Mouse (Mus musculus) cerebellum, postnatal 25 days (tissue): ENCODE measurements around the gene Gm35315.
"Not testable (repeated sequence)": the region's sequence is repeated elsewhere in the genome, so short reads cannot be mapped to it uniquely, and the experiment has no call there.

ENCODE experiments used
- DNase-seq, 2 experiments: peaks; one replicate each; pipeline ENCODE4 v3.0.0; 2021; ENCODE audit warnings: mixed read lengths in 2 of 2

Gene Gm35315

DNA sequence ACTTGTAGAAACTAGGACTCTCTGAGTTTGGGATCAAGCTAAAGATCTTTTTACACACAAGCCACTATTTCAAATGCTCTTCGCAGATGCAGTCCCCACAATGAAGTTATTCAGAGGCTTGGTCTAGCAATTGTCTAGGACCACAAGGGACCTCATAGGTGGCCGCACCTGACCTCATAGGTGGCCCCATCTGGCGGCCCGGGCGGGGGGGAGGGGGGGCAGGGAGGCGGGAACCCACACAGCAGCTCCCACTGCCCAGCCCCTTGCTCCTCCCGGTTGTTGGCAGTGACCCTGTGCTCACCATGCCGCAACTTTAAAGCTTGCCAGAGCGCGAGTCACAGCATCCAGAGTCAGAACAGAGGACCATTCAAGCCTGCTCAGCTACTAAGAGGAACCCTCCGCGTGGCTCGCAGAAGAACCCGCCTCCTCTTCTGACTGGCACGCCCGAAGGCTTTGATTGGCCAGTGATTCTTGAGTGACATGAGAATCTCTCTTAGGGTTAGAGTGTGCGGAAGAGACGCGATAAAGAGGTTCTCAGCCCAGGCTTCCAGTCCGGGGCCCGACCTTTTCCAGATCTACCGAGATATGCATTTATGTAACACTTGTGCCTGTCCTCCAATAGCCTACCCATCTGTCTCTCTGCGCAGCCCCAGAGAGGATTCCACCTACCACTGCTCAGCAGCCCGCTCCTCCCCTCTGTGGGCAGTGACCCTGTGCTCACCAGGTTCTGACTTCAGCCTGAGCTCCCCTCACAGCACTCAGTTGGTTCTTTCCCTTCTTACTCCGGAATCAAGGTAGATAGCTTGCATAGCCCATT lies at the start of gene Gm35315:
TSS of gene Gm35315 (minus strand) at position 391 of the 817 bp plus-strand sequence.
- DNase-seq, result peak; percentile 85 to 88

DNA sequence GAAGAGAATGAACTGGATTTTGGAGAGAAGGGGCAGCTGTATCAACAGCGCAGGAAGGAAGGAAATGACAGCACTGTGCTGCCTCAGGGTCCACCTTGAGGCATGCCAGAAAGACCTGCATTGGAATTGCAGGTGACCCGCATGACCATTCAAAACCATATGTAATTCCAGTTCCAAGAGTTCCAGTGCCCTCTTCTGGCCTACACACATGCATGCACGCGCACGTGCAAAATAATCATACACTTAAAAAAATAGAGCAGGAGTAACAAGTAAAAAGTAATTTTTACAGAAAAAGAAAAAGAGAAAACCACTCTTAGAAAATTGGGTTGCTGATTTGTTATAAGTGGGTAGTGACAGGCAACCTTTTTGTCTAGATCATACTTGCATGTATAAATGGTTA lies 48.8 kb upstream of the Gm35315 start:
- DNase-seq, result peak in 1 of 2 experiments; percentile 17

DNA sequence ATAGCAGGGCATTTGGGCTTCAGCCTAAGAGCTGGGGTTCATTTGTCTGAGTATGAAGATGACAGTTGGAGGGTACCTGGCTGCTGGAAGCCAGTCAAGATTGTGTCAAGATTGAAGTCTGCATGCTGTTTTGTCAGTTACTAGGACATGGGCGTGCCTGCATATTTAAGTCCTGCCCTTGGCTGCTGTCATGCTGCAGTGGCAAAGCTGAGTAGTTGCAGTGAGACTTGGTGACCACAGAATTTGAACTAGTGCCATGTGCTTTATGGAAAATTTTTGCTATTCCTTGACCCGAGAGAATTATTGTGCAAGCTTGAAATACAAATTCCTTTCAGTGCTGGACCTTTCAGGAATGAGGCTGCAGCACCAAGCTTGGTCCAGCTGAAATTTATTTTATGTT lies 48.1 kb upstream of the Gm35315 start:
- no peak for DNase-seq

GRCm38 (mm10) chr5:110140424-110140823 lies 46.2 kb upstream of the Gm35315 start:
- no peak for DNase-seq

DNA sequence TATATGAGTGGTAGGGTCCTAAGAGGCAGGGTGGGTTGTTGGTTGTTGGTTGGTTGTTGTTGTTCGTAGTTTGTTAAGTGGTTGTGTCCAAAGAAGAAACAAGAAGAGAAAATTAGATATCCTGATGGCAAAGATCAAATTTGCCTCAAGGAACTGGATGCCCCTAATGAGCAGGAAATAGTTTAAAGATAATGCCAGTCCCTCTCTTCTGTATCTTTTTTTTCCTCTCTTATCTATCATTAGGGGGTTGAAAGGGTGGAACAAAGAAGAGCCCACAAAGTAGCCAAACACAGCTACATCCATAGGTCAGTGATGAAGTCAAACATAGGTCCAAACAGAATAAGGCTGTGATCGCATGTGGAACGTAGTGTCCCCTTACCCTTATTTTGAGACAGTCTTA lies 45.1 kb upstream of the Gm35315 start:
- DNase-seq, result no peak

GRCm38 (mm10) chr5:110137816-110138215 lies 43.6 kb upstream of the Gm35315 start:
- DNase-seq, result no peak

DNA sequence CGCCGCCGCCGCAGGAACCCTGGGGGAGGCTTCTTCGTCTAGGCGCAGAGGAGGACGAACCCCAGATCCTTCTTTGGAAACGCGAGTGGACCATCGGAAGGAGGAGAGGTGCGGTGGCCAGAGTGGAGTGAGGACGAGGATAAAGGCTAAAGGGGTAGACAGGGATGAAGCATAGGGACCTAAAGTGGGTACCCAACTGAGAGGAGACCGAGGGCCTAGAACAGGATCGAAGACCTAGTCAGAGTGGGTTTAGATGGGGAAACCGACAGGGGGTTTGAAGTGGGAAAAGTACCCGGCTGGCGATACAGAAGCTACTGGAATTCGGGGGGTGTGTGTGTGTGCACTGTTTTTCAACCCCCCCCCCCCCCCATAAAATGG lies 41.9 kb upstream of the Gm35315 start:
- DNase-seq, result no peak

GRCm38 (mm10) chr5:110135293-110136086 lies 41.3 kb upstream of the Gm35315 start, which contains the start of gene Chfr:
Gene Chfr, plus strand, starts transcription at chr5:110135842.
- peak; percentile 100 for DNase-seq

DNA sequence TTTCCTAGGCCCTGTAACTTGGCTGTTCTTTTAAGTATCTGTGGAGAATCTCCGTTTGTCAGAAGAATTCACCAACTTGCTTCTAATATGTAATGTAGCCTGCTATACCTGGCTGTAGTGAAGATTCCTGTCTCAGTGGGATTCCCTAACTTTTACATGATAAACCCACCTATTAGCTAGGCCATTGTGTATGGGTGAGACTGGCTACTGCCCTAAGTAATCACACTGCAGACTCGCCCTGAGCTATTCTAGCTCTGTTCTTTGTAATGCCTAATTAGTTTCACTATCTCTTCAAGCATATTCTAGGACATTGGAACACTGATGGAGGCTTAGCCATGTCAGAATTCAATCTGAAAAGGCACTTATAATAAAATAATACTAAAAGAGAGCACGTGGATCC lies 28.2 kb upstream of the Gm35315 start:
- not testable (repeated sequence) for DNase-seq

GRCm38 (mm10) chr5:110109991-110110441 lies 15.8 kb upstream of the Gm35315 start, which contains the start of gene Zfp605:
Gene Zfp605, plus strand, starts transcription at chr5:110110092.
- DNase-seq, result peak; percentile 96

DNA sequence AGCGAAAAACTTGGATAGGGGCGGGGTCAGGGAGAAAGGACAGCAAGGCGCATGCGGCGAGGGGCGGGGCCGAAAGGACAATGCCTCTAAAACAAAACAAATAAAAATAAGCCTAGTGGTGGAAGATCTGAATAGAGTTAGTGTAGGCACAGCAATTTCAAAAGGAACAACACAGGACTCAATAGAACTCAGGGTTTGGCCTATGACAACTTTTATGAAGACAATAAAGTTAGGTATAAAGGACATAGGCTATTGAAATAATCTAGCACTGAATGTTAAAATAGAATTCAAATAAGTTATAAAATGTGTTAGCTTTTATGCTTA lies 14.0 kb upstream of the Gm35315 start:
- DNase-seq, result no peak

- DNase-seq, result peak; percentile 96 to 97
Measured at GRCm38 (mm10) chr5:110107581-110108304, 13.5 kb upstream of the Gm35315 start, which contains the start of gene Gtpbp6. Gene Gtpbp6, minus strand, starts transcription at chr5:110108197.

- peak in 1 of 2 experiments; percentile 50 for DNase-seq
Measured at GRCm38 (mm10) chr5:110106901-110107564, 12.8 kb upstream of the Gm35315 start.

DNA sequence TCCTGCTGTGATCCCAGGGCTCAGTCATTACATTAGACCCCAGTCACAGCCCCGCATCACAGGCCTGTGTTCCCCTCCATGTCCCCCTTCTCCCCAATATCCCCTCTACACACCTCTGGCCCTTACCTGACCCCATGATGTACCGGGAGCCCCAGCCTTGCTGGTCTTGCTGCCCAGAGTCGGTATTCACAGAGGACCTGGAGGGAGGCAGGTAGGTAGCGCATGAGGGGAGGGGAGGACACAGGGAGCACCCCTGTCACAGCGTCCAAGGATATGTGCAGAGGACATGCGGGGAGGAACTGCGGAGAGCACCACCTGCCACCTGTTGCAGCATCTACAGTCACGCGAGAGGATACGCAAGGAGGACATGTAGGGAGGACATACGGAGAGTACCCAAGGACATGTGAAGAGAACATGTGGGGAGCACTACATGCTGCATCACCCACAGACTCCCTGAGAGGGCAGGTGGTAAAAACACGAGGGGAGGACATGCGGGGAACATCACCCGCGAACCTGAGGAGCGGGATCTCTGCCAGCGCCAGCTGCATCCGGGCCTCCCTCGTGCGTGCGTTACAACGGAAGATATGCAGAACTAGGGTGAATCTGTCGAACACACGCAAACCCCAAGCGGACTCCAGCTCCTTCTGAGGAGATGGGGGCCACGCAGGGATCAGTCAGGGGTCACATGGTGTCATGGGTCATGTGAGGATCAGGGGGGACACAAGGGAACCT lies 12.1 kb upstream of the Gm35315 start:
- DNase-seq, result peak; percentile 13 to 28

GRCm38 (mm10) chr5:110104616-110105380 lies 10.6 kb upstream of the Gm35315 start:
- peak; percentile 6 to 22 for DNase-seq

DNA sequence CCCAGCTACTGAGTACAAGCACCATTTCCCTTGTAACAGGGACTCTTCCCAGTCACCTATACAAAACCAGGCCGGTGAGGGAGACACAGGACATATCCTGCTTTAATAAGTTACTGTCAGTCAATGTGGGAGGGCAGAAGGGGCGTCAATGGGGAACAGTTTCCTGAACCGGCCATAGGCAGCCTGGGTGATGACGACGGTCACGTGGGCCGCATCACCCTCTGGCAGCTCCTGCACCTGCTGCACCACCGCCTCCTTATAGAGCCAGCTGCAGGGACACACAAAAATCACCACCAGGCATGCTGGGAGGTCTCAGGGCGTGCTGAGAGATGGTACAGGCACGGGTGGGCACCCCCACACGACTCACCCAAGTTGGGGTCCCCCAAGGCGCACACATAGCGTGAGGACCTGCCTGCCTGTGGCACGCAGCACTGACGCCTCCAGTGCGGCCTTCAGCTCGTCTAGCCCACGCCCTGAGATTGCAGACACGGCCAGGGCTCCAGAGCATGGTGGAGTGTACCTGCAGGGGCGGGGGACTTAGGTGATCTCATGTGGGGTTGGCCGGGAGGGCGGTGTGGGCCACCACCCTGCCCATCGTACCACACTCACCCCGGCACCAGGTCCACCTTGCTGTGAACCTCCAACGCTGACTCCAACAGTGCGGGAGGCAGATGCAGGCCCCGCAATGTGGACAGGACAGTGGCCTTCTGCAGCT lies 9.8 kb upstream of the Gm35315 start:
- DNase-seq, result peak in 1 of 2 experiments; percentile 8

DNA sequence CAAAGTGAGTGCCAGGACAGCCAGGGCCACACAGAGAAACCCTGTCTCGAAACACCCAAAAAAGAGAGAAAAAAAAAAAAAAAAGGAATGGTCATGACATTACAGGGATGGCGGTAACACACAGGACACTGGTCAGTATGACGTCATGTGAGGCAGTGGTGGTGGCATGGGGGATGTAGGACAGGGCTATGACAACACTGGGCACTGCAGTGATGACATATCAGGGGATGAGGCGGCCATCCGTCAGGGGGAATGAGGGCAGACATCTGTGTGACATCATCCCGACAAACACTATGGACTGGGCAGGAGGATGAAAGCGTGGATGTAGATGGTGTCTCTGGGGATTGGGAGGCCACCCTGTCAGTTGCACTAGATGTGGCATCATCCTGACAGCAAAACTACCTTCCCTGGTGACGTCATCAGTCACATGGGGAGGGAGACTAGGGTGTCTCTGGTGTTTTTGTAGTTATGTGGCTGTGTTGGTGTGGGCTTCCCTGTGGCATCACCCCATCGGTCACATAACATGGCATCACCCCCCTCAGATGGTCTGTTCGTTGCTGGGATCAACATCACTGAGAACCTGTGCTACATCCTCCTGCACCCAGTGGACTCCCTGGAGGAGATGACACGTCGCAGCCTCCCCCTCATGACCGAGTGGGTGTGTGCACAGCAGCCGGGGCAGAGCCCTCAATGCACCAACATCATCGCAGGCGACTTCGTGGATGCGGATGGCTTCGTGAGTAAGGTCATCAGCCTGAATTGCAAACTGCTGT lies 8.8 kb upstream of the Gm35315 start:
- DNase-seq, result no peak

GRCm38 (mm10) chr5:110102429-110102828 lies 8.2 kb upstream of the Gm35315 start:
- DNase-seq, result no peak

GRCm38 (mm10) chr5:110101716-110102347 lies 7.6 kb upstream of the Gm35315 start:
- DNase-seq, result peak; percentile 62 to 75
